Mouse (Mus musculus) olfactory bulb, adult 2 months (tissue): ENCODE results near the gene Arl5c.

ENCODE experiments used
- CTCF ChIP-seq: fragments of 200-500 bp; IDR thresholded peaks from 2 replicates; pipeline ENCODE4 v1.5.1; 2012; ENCODE audit warnings: low read depth, mild to moderate bottlenecking, low read length, moderate library complexity; ENCODE audit not compliant: insufficient read depth
- POLR2A ChIP-seq: fragments of 200-500 bp; IDR thresholded peaks from 2 replicates; pipeline ENCODE4 v1.6.1; 2012; ENCODE audit warnings: mild to moderate bottlenecking, low read depth, low read length, moderate library complexity; ENCODE audit not compliant: insufficient read depth

DNA sequence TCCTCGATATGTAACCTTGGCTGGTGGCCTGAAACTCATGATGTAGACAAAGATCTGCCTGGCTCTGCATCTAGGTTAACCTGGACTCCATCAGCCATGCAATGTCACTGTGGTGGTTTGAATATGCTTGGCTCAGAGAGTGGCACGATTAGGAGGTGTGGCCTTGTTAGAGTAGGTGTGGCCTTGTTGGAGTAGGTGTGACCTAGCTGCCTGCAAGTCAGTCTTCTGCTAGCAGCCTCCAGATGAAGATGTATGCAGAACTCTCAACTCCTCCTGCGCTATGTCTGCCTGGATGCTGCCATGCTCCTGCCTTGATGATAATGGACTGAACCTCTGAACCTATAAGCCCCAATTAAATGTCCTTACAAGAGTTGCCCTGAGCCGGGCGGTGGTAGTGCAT, 52.7 kb downstream of the Arl5c start:
- TF ChIP-seq CTCF (no peak), POLR2A (no peak)
